Mouse (Mus musculus): ENCODE results near the gene Clpx. TPM values are rescaled to one million over a fixed set of nuclear protein-coding genes. Genes with fewer than 3 reads are reported as not detected.
A peak's percentile ranks its signal among the peaks of the same experiment; 100 is the strongest.
"Not testable (repeated sequence)": the region's sequence is repeated elsewhere in the genome, so short reads cannot be mapped to it uniquely, and the experiment has no call there.

Gene Clpx
- polyA plus RNA-seq, 1 experiment from 2014 or later: 31.5 TPM

DNA sequence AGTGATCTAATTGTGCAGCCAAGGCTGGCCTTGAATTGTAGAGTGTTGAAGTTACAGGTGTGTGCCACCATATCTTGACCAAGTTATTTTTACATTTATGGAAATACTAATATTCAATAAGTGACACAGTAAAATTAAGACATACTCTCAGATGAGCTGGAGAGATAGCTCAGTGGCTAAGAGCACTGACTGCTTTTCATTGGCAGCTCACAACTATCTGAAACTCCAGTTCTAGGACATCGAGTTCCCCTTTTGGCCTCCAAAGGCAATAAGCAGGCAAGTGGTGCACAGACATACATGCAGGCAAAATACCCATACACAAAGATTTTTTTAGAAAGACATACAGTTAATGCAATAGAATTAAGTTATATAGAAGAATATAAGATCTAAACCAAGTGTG, 19.8 kb downstream of the Clpx start:
- ATAC-seq (ENCODE audit: low read depth) (no peak), DNase-seq (no peak)
- H3K9me3 ChIP-seq (replicated peaks): no peaks in the 10 kb centered on the region
- H3K9ac ChIP-seq: no peak overlapping the region
- no peaks in the 10 kb centered on the region for H3K27me3 ChIP-seq
- no peak overlapping the region for H3K4me3 ChIP-seq (replicated peaks)
- no peak overlapping the region for H3K27ac ChIP-seq
- H3K36me3 ChIP-seq: peaks cover 62% of the 10 kb centered on the region
- no peaks in the 10 kb centered on the region for H3K4me1 ChIP-seq (replicated peaks)
- H3K4me2 ChIP-seq: no peak overlapping the region
- 77% methylated on average over 1 of the region's 1 CpGs for WGBS (ENCODE audit: insufficient replicate concordance)

DNA sequence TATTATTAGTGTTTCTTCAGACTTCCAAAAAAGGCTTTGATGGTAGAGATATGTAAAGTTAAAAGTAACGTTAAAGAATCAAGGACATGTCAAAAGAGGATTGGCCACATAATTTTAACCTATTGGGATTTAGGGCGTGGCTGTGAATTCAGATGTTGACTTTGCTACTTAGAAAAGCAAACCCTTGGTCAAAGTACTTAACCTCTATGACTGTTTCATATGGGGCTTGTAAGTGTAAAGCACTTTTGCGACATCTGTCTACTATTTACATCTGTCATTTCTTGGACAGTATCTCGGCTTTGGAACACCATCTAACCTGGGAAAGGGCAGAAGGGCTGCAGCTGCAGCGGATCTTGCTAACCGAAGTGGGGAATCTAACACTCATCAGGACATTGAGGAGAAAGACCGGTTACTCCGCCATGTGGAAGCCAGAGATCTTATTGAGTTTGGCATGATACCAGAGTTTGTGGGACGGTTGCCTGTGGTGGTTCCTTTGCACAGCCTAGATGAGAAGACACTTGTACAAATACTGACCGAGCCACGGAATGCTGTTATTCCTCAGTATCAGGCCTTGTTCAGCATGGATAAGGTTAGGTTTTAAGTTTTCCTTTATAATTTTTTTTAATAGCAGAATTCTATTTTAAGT, 28.3 kb downstream of the Clpx start:
- no peak overlapping the region for H3K9ac ChIP-seq
- ATAC-seq (ENCODE audit: low read depth) (no peak), DNase-seq (no peak)
- H3K36me3 ChIP-seq: peaks cover 73% of the 10 kb centered on the region
- H3K4me2 ChIP-seq: no peak overlapping the region
- H3K9me3 ChIP-seq (replicated peaks): no peaks in the 10 kb centered on the region
- no peak overlapping the region for H3K27ac ChIP-seq
- WGBS (ENCODE audit: insufficient replicate concordance): 84% methylated on average over 11 of the region's 11 CpGs
- no peak overlapping the region for H3K4me3 ChIP-seq (replicated peaks)
- no peaks in the 10 kb centered on the region for H3K27me3 ChIP-seq
- no peaks in the 10 kb centered on the region for H3K4me1 ChIP-seq (replicated peaks)

DNA sequence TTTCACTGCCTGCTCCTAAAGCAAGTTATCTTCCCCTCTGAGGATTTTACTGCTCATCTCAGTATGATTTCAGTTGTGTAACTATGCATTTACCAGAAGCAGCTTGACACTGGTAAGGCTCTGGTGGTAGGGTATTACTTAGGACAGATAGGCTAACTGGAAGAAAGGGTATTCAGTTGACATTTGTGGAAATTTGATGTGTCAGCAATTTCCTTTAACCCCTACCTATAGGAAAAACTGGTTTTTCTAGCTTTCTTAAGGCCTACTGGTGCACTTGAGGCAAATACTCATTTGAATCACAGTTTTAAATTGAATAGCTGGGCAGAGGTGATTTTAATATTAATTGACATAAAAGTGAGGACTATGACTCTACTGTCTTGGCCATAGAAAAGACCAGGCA, 31.9 kb downstream of the Clpx start:
- Histone ChIP-seq H3K4me3 (replicated peaks) (no peak overlapping the region), H3K9ac (no peak overlapping the region), H3K27ac (no peak overlapping the region), H3K4me1 (replicated peaks) (no peaks in the 10 kb centered on the region), H3K9me3 (replicated peaks) (no peaks in the 10 kb centered on the region), H3K4me2 (no peak overlapping the region), H3K36me3 (peaks cover 75% of the 10 kb centered on the region), H3K27me3 (no peaks in the 10 kb centered on the region)
- DNase-seq: no peak
- no peak for ATAC-seq (ENCODE audit: low read depth)

DNA sequence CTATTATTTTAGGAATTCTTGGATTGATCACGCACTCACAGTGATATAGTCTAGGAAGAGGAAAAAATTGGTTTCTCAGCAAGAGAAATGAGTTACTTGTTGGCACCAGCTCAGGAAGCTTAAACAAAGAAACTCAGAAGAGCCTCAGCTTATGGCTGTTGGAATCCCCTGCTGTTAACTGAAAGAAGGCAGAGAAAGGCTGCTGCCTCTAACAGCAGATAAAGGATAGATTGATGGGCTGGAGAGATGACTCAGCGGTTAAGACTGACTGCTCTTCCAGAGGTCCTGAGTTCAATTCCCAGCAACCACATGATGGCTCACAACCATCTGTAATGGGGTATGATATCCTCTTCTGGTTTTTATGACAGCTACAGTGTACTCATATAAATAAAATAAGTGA, 33.3 kb downstream of the Clpx start:
- Histone ChIP-seq H3K27me3 (no peaks in the 10 kb centered on the region), H3K4me3 (replicated peaks) (no peak overlapping the region), H3K4me2 (no peak overlapping the region), H3K4me1 (replicated peaks) (no peaks in the 10 kb centered on the region), H3K9ac (no peak overlapping the region), H3K9me3 (replicated peaks) (no peaks in the 10 kb centered on the region), H3K27ac (no peak overlapping the region), H3K36me3 (peaks cover 66% of the 10 kb centered on the region)
- WGBS (ENCODE audit: insufficient replicate concordance): 85% methylated on average over 2 of the region's 2 CpGs
- no peak for DNase-seq
- no peak for ATAC-seq (ENCODE audit: low read depth)

DNA sequence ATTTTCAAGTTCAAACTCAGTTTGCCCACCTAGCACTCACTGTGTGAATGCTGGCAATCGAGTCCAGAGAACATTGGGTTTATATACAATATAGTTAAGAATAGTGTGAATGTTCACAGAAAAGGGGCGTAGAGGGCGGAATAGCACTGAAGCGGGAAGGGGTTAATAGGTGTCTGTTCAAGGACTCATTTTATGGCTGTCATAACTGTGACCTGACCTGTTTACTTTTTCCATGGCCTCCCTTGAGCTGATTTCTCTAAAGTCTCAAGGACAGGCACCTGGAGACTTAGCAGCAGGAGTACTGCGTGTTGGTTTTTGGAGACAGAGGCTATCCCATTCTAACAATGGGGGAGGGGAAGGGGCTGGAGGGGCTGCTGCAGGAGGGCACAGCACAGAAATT, 39.9 kb downstream of the Clpx start:
- peaks cover 7% of the 10 kb centered on the region for H3K36me3 ChIP-seq
- ATAC-seq (ENCODE audit: low read depth) (no peak), DNase-seq (no peak)
- WGBS (ENCODE audit: insufficient replicate concordance): 83% methylated on average over 5 of the region's 5 CpGs
- H3K27ac ChIP-seq: no peak overlapping the region
- no peaks in the 10 kb centered on the region for H3K9me3 ChIP-seq (replicated peaks)
- no peaks in the 10 kb centered on the region for H3K27me3 ChIP-seq
- no peak overlapping the region for H3K4me2 ChIP-seq
- no peaks in the 10 kb centered on the region for H3K4me1 ChIP-seq (replicated peaks)
- no peak overlapping the region for H3K9ac ChIP-seq
- H3K4me3 ChIP-seq (replicated peaks): no peak overlapping the region

DNA sequence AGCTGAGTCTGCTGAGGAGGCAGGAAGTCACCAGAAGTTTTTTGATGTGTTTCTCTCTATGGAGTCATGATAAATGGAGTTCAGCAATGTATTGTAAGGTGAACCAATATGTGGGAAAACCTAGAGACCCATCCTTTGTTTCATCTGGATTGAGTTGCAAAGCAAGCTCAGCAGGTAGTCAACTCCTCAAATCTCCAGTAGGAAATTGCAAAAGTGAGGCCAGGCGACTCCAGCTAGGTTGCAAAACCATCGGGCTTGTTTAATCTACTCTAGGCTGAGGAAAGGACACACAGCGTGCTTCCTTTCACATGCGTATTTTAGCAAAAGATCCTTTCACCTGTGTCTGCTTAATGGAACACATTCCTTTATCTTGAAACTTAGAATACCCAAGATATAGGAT, 45.1 kb downstream of the Clpx start:
- H3K36me3 ChIP-seq: no peaks in the 10 kb centered on the region
- no peak overlapping the region for H3K4me3 ChIP-seq (replicated peaks)
- 0 out of 2 replicates have a peak, but pooled peaks cover 4% of the 10 kb centered on the region for H3K9me3 ChIP-seq (replicated peaks)
- no peak overlapping the region for H3K4me2 ChIP-seq
- H3K27ac ChIP-seq: no peak overlapping the region
- H3K27me3 ChIP-seq: no peaks in the 10 kb centered on the region
- H3K9ac ChIP-seq: no peak overlapping the region
- DNase-seq (no peak), ATAC-seq (ENCODE audit: low read depth) (no peak)
- no peaks in the 10 kb centered on the region for H3K4me1 ChIP-seq (replicated peaks)
- 72% methylated on average over 4 of the region's 4 CpGs for WGBS (ENCODE audit: insufficient replicate concordance)

DNA sequence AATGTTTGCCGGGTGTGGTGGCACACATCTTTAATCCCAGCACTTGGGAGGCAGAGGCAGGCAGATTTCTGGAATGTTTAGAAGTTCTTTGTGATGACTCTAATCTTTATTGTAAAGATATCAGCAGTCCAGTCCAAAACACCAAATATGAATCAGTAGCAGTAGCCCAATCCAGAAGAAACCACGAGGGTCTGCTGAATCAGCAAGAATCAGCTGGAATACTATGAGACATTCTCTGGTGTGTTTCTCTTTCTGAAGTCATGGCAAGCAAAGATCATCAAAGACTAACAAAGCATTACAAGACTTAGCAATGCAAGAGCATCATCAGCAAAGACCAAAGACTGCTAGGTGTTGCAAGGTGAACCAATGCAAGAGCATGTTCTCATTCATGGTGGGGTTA, 46.4 kb downstream of the Clpx start:
- H3K27ac ChIP-seq: no peak overlapping the region
- 0 out of 2 replicates have a peak, but pooled peaks cover 2% of the 10 kb centered on the region for H3K4me1 ChIP-seq (replicated peaks)
- H3K36me3 ChIP-seq: no peaks in the 10 kb centered on the region
- no peak overlapping the region for H3K4me3 ChIP-seq (replicated peaks)
- DNase-seq: no peak
- no peak for ATAC-seq (ENCODE audit: low read depth)
- H3K9ac ChIP-seq: no peak overlapping the region
- H3K27me3 ChIP-seq: no peaks in the 10 kb centered on the region
- H3K4me2 ChIP-seq: no peak overlapping the region
- WGBS (ENCODE audit: insufficient replicate concordance): 82% methylated on average over 2 of the region's 2 CpGs
- 0 out of 2 replicates have a peak, but pooled peaks cover 4% of the 10 kb centered on the region for H3K9me3 ChIP-seq (replicated peaks)

DNA sequence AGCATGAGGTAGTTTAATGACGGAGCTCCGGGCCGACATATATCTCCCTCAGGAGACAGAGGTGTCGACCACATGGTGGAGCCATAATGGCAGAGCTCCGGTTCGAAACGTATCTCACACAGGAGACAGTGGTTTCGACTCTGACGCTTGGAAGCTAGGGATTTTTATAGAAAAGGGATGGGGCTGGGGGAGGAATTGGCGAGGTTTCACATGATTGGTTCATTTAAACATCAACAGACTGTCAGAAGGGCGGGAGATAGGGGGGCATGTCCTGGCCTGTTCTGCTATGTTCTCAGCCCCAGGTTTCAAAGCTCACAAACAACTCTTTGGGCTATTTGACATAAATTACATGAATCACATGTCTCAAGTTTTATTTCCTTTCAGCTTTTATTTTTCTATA, 51.4 kb downstream of the Clpx start:
- H3K9ac ChIP-seq: peak overlapping the region; percentile 96
- not testable (repeated sequence) for H3K36me3 ChIP-seq; DNase-seq; H3K27me3 ChIP-seq; ATAC-seq (ENCODE audit: low read depth); H3K9me3 ChIP-seq (replicated peaks)
- 69% methylated on average over 11 of the region's 11 CpGs for WGBS (ENCODE audit: insufficient replicate concordance)
- peak overlapping the region; percentile 96 for H3K4me2 ChIP-seq
- H3K4me1 ChIP-seq (replicated peaks): peaks cover 38% of the 10 kb centered on the region
- peak overlapping the region; percentile 98 for H3K4me3 ChIP-seq (replicated peaks)
- peak overlapping the region; percentile 97 for H3K27ac ChIP-seq

DNA sequence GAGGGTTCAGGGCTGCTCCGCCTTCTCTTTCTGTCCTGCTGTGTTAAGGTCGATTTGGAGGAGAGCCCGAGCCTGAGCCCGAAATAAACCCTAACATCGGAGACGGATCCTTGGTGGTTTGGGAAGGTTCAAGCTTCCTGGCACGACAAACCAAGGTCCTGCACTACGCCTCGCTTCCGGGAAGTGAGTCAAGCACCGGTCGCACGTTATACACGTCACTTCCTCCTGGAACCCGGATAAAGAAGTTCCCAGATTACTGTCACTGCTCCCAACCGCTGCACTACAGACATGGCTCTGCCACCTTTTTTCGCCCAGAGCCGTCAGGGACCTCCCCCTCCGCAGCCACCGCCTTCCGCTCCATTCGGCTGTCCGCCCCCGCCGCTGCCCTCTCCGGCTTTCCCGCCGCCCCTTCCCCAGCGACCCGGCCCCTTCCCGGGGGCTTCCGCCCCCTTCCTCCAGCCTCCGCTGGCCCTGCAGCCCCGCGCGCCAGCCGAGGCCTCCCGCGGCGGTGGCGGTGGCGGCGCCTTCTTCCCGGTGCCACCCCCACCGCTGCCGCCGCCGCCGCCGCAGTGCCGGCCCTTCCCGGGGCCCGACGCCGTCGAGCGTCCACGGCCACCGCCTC, 51.9 kb downstream of the Clpx start, which contains the start of gene Pdcd7:
TSS of gene Pdcd7 (plus strand) at position 251 of the 622 bp plus-strand sequence.
- Histone ChIP-seq H3K27ac (peak within 1 kb of the TSS; percentile 97), H3K27me3 (no peaks in the 10 kb centered on the region), H3K4me1 (replicated peaks) (peaks cover 41% of the 10 kb centered on the region), H3K9me3 (replicated peaks) (no peaks in the 10 kb centered on the region), H3K9ac (peak within 1 kb of the TSS; percentile 96), H3K4me3 (replicated peaks) (peak within 1 kb of the TSS; percentile 98), H3K4me2 (peak within 1 kb of the TSS; percentile 96), H3K36me3 (no peaks in the 10 kb centered on the region)
- WGBS (ENCODE audit: insufficient replicate concordance): 1% methylated on average over 50 of the region's 59 CpGs
- ATAC-seq (ENCODE audit: low read depth): peak; percentile 89
- peak; percentile 85 for DNase-seq

DNA sequence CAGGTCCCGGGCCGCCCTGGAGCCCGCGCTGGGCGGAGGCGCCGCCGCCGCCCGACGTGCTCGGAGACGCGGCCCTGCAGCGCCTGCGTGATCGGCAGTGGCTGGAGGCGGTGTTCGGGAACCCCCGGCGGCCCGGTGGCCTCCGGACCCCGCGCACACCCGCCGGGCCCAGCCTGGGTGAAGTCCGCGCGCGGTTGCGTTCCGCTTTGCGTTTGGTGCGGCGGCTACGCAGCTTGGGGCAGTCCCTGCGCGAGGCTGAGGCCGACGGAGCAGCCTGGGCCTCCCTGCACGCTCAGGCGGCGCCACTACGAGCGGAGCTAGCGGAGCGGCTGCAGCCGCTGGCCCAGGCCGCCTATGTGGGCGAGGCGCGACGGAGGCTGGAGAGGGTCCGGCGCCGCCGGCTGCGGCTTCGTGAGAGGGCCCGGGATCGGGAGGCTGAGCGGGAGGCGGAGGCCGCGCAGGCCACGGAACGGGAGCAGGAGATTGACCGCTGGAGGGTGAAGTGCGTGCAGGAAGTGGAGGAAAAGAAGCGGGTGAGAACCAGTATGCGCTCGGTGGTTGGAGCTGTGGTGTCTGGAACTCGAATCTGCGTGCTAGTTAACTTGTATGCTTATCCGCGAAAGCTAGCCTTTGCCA, 52.5 kb downstream of the Clpx start:
- peak; percentile 56 for DNase-seq
- H3K9ac ChIP-seq: peak overlapping the region; percentile 96
- ATAC-seq (ENCODE audit: low read depth): peak; percentile 84
- no peaks in the 10 kb centered on the region for H3K27me3 ChIP-seq
- H3K9me3 ChIP-seq (replicated peaks): no peaks in the 10 kb centered on the region
- peak overlapping the region; percentile 98 for H3K4me3 ChIP-seq (replicated peaks)
- H3K4me1 ChIP-seq (replicated peaks): peaks cover 43% of the 10 kb centered on the region
- no peaks in the 10 kb centered on the region for H3K36me3 ChIP-seq
- under 1% methylated on average over 75 of the region's 77 CpGs for WGBS (ENCODE audit: insufficient replicate concordance)
- peak overlapping the region; percentile 96 for H3K4me2 ChIP-seq
- H3K27ac ChIP-seq: peak overlapping the region; percentile 97

DNA sequence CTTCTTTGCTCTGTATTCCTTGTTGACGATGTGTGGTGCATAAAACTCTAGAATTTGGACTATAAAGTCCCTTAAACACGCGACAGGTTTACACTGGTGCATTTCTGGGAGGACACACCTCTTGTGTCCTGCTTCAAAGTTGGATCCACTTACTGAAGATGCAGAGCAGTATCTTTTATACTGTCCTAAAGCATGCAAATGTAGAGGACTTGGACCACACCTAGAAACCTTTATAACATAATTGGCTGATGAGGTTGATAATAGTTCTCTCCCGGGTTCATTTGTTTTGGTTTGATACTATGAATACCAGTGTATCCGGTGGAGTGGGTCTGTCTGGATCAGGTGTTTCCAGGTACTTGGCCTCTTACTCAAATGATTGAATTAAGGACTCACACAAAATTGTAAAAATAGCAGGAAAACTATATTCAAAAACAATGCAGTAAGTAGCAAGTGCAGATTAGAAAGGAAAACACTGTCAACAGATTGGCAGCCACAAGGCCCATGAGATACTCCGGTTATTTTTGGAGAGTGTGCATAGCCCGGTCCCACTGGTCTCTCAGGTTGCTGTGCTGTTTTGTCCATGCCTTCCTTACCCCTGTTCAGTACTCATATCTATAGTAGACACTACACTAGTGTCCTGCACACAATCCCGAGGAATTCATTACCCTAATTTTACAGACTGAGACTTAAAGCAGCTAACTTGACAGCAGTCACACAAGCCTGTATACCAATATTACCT, 53.2 kb downstream of the Clpx start:
- Histone ChIP-seq H3K9ac (peak overlapping the region; percentile 96), H3K36me3 (no peaks in the 10 kb centered on the region), H3K4me3 (replicated peaks) (peak overlapping the region; percentile 98), H3K9me3 (replicated peaks) (no peaks in the 10 kb centered on the region), H3K27ac (peak overlapping the region; percentile 97), H3K4me2 (peak overlapping the region; percentile 96), H3K4me1 (replicated peaks) (peaks cover 43% of the 10 kb centered on the region), H3K27me3 (no peaks in the 10 kb centered on the region)
- DNase-seq (no peak), ATAC-seq (ENCODE audit: low read depth) (no peak)
- WGBS (ENCODE audit: insufficient replicate concordance): 24% methylated on average over 8 of the region's 8 CpGs

Measured in liver, embryonic 13.5 days (tissue).